Mouse (Mus musculus): Measurements from ENCODE around the gene Izumo1r. TPM values are rescaled to one million over a fixed set of nuclear protein-coding genes. Genes with fewer than 3 reads are reported as not detected.

The Izumo1r gene
- polyA plus RNA-seq, 1 experiment = 1.5 TPM

DNA sequence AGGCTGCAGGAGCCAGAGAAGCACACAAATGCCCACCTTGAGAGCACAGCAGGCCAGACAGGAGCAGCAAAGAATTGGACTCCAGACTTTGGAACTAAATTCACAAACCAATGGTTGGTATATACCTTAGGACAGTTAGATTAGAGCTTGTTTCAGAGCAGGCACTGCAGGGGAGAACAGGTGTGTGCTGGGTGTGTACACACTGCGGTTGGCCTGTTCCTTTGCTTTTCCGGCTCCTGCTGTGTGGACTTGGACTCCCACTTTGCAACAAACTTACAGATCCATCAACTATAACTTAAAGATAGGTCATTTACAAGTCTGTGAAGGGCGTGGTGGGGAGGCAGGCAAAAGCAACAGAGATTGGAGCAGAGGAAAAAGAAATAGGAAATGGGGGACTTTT is 45.0 kb downstream of the Izumo1r start:
- DNase-seq = no peak
- Histone ChIP-seq H3K4me1 (ENCODE audit: control insufficient read depth, insufficient read depth, low read length) (no peaks in the 10 kb centered on the region), H3K4me3 (replicated peaks; ENCODE audit: extremely low read depth, low read depth, low read length) (no peak overlapping the region)
- TF ChIP-seq POLR2A (IDR thresholded peaks at IDR 0.05; ENCODE audit: borderline replicate concordance, extremely low read depth, low read depth, low read length) (no peak), CTCF (IDR thresholded peaks at IDR 0.05; ENCODE audit: insufficient read depth, low read length) (no peak)
- WGBS = 75% methylated on average over 3 of the region's 3 CpGs

DNA sequence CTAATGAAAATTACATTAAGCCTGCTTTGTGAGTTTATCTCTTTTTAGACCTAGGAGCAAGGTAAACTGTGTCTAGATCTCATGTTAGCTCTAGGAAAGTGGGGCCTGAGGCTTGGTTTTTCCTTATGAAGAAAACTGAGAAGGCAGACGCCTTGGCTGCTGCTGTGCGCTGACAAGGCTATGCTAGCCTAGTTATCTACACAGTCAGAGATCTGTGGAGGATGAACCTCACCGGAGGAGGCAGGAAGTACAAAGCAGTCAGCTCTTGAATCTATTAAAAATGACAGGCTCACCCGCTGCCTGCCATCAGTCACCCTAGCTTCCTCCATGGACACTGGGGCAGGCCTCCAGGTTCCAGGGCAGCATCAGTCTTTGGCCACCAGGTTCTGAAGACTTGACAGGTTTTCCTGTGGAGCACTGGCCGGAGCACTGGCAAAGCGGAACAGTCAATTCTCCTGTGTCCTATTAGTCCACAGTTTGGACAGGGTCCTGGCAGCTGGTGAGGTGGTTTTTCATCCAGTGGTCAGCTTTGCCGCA is 45.5 kb downstream of the Izumo1r start:
- 62% methylated on average over 7 of the region's 7 CpGs for WGBS
- DNase-seq = no peak
- no peaks in the 10 kb centered on the region for H3K4me1 ChIP-seq (ENCODE audit: control insufficient read depth, insufficient read depth, low read length)
- TF ChIP-seq POLR2A (IDR thresholded peaks at IDR 0.05; ENCODE audit: borderline replicate concordance, extremely low read depth, low read depth, low read length) (no peak), CTCF (IDR thresholded peaks at IDR 0.05; ENCODE audit: insufficient read depth, low read length) (no peak)
- H3K4me3 ChIP-seq (replicated peaks; ENCODE audit: extremely low read depth, low read depth, low read length) = no peak overlapping the region

GRCm38 (mm10) chr9:14856922-14857654 is 46.7 kb downstream of the Izumo1r start:
- WGBS = 30% methylated on average over 4 of the region's 4 CpGs
- TF ChIP-seq POLR2A (IDR thresholded peaks at IDR 0.05; ENCODE audit: borderline replicate concordance, extremely low read depth, low read depth, low read length) (no peak), CTCF (IDR thresholded peaks at IDR 0.05; ENCODE audit: insufficient read depth, low read length) (no peak)
- no peak for DNase-seq
- Histone ChIP-seq H3K4me3 (replicated peaks; ENCODE audit: extremely low read depth, low read depth, low read length) (no peak overlapping the region), H3K4me1 (ENCODE audit: control insufficient read depth, insufficient read depth, low read length) (no peaks in the 10 kb centered on the region)

DNA sequence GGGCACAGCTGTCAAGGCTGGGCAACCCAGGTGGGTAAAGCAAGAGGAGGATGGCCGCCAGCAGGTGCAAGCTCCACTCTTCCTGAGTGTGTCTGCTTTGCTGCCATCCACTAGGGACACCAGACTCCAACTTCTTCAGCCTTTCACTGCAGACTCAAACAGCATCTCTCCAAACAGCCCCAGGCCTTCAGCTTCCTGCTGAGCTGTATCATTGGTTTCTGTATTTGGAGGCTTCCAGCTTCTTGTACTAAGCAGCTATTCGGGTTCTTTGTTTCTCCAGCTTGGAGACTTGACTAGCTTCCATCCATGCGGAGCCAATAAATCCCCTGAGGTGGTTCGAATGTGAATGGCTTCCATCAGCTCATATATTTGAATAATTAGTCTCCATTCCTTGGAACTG is 49.2 kb downstream of the Izumo1r start:
- TF ChIP-seq CTCF (IDR thresholded peaks at IDR 0.05; ENCODE audit: insufficient read depth, low read length) (no peak), POLR2A (IDR thresholded peaks at IDR 0.05; ENCODE audit: borderline replicate concordance, extremely low read depth, low read depth, low read length) (no peak)
- no peak for DNase-seq
- H3K4me1 ChIP-seq (ENCODE audit: control insufficient read depth, insufficient read depth, low read length) = no peaks in the 10 kb centered on the region
- WGBS = 71% methylated on average over 4 of the region's 4 CpGs
- no peak overlapping the region for H3K4me3 ChIP-seq (replicated peaks; ENCODE audit: extremely low read depth, low read depth, low read length)

- TF ChIP-seq POLR2A (IDR thresholded peaks at IDR 0.05; ENCODE audit: borderline replicate concordance, extremely low read depth, low read depth, low read length) (no peak), CTCF (IDR thresholded peaks at IDR 0.05; ENCODE audit: insufficient read depth, low read length) (no peak)
- WGBS = 65% methylated on average over 1 of the region's 1 CpGs
- no peak for DNase-seq
Measured at GRCm38 (mm10) chr9:14848267-14848935, 55.3 kb downstream of the Izumo1r start.

GRCm38 (mm10) chr9:14846428-14846827 is 57.3 kb downstream of the Izumo1r start:
- TF ChIP-seq POLR2A (IDR thresholded peaks at IDR 0.05; ENCODE audit: borderline replicate concordance, extremely low read depth, low read depth, low read length) (no peak), CTCF (IDR thresholded peaks at IDR 0.05; ENCODE audit: insufficient read depth, low read length) (peak; percentile 46)
- H3K4me3 ChIP-seq (replicated peaks; ENCODE audit: extremely low read depth, low read depth, low read length) = no peak overlapping the region
- no peak for DNase-seq
- no peaks in the 10 kb centered on the region for H3K4me1 ChIP-seq (ENCODE audit: control insufficient read depth, insufficient read depth, low read length)
- 48% methylated on average over 5 of the region's 5 CpGs for WGBS

More at GRCm38 (mm10) chr9:14848267-14848935, 55.3 kb downstream of the Izumo1r start:
- Histone ChIP-seq H3K4me1 (ENCODE audit: control insufficient read depth, insufficient read depth, low read length) (no peaks in the 10 kb centered on the region), H3K4me3 (replicated peaks; ENCODE audit: extremely low read depth, low read depth, low read length) (no peak overlapping the region)

GRCm38 (mm10) chr9:14843901-14844300 is 59.8 kb downstream of the Izumo1r start:
- TF ChIP-seq CTCF (IDR thresholded peaks at IDR 0.05; ENCODE audit: insufficient read depth, low read length) (no peak), POLR2A (IDR thresholded peaks at IDR 0.05; ENCODE audit: borderline replicate concordance, extremely low read depth, low read depth, low read length) (no peak)
- no peak overlapping the region for H3K4me3 ChIP-seq (replicated peaks; ENCODE audit: extremely low read depth, low read depth, low read length)
- no peak for DNase-seq
- no peaks in the 10 kb centered on the region for H3K4me1 ChIP-seq (ENCODE audit: control insufficient read depth, insufficient read depth, low read length)
- WGBS = 91% methylated on average over 3 of the region's 3 CpGs

GRCm38 (mm10) chr9:14843311-14843857 is 60.4 kb downstream of the Izumo1r start:
- 93% methylated on average over 6 of the region's 6 CpGs for WGBS
- no peak overlapping the region for H3K4me3 ChIP-seq (replicated peaks; ENCODE audit: extremely low read depth, low read depth, low read length)
- no peak for DNase-seq
- H3K4me1 ChIP-seq (ENCODE audit: control insufficient read depth, insufficient read depth, low read length) = no peaks in the 10 kb centered on the region
- no peak for TF ChIP-seq POLR2A (IDR thresholded peaks at IDR 0.05; ENCODE audit: borderline replicate concordance, extremely low read depth, low read depth, low read length)
- no peak for TF ChIP-seq CTCF (IDR thresholded peaks at IDR 0.05; ENCODE audit: insufficient read depth, low read length)

GRCm38 (mm10) chr9:14841878-14842761 is 61.6 kb downstream of the Izumo1r start:
- WGBS = 68% methylated on average over 10 of the region's 10 CpGs
- TF ChIP-seq CTCF (IDR thresholded peaks at IDR 0.05; ENCODE audit: insufficient read depth, low read length) (no peak), POLR2A (IDR thresholded peaks at IDR 0.05; ENCODE audit: borderline replicate concordance, extremely low read depth, low read depth, low read length) (no peak)
- Histone ChIP-seq H3K4me1 (ENCODE audit: control insufficient read depth, insufficient read depth, low read length) (no peaks in the 10 kb centered on the region), H3K4me3 (replicated peaks; ENCODE audit: extremely low read depth, low read depth, low read length) (no peak overlapping the region)
- no peak for DNase-seq

All from lung, adult 2 months (tissue).